Mouse (Mus musculus): ENCODE results near the gene Selenbp2.
"Not testable (repeated sequence)": the region's sequence is repeated elsewhere in the genome, so short reads cannot be mapped to it uniquely, and the experiment has no call there.

DNA sequence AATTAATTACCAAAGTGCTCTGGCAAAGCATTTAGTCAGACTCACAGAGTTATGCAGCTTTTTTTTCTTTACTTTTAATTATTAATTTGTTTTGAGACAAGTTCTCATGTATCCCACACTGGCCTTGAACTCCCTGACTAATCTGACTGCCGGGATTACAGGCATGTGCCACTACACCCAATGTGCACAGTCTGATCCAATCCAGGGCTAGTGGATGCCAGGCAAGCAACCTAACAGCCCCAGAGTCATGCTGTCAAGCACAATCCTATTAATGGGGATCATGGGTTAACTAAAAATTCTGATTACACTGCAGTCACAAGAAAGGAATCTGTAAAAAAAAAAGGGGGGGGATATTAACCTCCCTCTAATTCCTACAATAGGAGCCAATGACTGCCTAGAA is 39.4 kb upstream of the Selenbp2 start:
- TF ChIP-seq POLR2A (IDR thresholded peaks at IDR 0.05; ENCODE audit: insufficient read depth, low read length); CTCF (IDR thresholded peaks at IDR 0.05; ENCODE audit: low read depth, low read length); EP300 (IDR thresholded peaks at IDR 0.05; ENCODE audit: insufficient read depth, low read depth, low read length): not testable (repeated sequence)

Measured in ES-Bruce4 (cell line).